Mouse (Mus musculus): ENCODE measurements at regions not wholly inside any gene's neighbourhood (a gene's known extent, or its start where the extent isn't known, plus 50 kb on each side); places are given as distances from the start of the nearest gene placed in this dataset.

DNA sequence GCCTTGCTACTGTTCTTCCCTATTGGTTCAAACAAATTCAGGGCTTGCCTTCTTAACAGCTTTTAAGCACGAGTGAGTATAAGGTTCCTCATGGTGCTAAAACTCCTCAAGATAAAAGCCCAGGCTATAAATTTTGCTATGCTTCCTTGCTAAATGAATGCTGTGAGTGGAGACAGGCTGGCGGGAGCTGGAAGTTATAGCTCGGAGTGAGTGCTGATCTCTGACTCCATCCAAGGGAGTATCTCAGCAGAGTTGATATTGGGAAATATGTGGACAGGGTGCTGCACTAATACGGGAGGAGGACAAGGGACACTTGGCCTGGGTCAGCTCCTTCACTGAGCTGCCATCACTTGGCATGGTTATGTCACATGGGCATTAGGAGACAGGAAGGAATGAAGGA is 123.5 kb upstream of the Pik3r1 start:
- no peaks in the 10 kb centered on the region for H3K36me3 ChIP-seq
- no peak for ATAC-seq (ENCODE audit: low FRiP score, low read depth)
- WGBS: 47% methylated on average over 4 of the region's 4 CpGs
- no peak overlapping the region for H3K4me2 ChIP-seq (replicated peaks)
- H3K9me3 ChIP-seq: no peaks in the 10 kb centered on the region
- H3K4me3 ChIP-seq: no peak overlapping the region
- H3K4me1 ChIP-seq: peaks cover 8% of the 10 kb centered on the region
- no peak overlapping the region for H3K9ac ChIP-seq
- no peak overlapping the region for H3K27ac ChIP-seq
- H3K27me3 ChIP-seq: no peaks in the 10 kb centered on the region

DNA sequence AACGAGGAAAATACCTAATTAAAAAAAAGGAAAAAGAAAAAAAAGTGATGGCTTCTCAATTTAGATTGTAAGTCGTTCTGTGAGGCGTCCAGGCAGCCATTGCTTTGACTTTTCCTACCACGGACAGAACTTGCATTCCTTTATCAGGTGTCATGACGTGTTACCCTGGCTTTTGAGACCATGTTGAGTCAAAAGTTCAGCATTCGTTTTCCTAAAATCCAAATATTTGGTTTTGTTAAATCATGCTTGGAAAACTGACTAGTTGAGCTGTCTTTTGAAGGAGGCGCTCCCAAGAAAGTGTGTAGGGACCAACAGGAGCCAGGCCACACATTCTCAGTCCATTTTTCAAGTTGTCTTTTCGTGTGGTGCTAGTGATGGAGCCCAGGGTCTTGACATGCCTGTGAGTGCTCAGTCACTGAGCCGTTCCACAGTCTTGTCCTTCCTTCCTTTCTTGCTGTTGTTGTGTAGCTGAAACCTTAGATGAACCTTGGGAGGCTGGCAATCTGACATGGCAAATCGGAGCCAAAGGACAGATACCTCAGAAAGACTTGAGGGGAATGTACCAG is 125.1 kb upstream of the Pik3r1 start:
- no peak overlapping the region for H3K4me2 ChIP-seq (replicated peaks)
- no peaks in the 10 kb centered on the region for H3K36me3 ChIP-seq
- no peak overlapping the region for H3K4me3 ChIP-seq
- 84% methylated on average over 10 of the region's 10 CpGs for WGBS
- ATAC-seq (ENCODE audit: low FRiP score, low read depth): no peak
- no peak overlapping the region for H3K27ac ChIP-seq
- no peaks in the 10 kb centered on the region for H3K9me3 ChIP-seq
- H3K9ac ChIP-seq: no peak overlapping the region
- peaks cover 5% of the 10 kb centered on the region; the same call in 1 of the 2 replicates for H3K4me1 ChIP-seq
- H3K27me3 ChIP-seq: no peaks in the 10 kb centered on the region

GRCm38 (mm10) chr13:101895161-101895560 is 127.1 kb upstream of the Pik3r1 start:
- Histone ChIP-seq H3K4me3 (no peak overlapping the region), H3K9ac (no peak overlapping the region), H3K27me3 (no peaks in the 10 kb centered on the region), H3K9me3 (no peaks in the 10 kb centered on the region), H3K4me2 (replicated peaks) (no peak overlapping the region), H3K4me1 (peaks cover 5% of the 10 kb centered on the region; the same call in 1 of the 2 replicates), H3K36me3 (no peaks in the 10 kb centered on the region), H3K27ac (no peak overlapping the region)
- no peak for ATAC-seq (ENCODE audit: low FRiP score, low read depth)
- 82% methylated on average over 7 of the region's 7 CpGs for whole genome bisulfite sequencing

DNA sequence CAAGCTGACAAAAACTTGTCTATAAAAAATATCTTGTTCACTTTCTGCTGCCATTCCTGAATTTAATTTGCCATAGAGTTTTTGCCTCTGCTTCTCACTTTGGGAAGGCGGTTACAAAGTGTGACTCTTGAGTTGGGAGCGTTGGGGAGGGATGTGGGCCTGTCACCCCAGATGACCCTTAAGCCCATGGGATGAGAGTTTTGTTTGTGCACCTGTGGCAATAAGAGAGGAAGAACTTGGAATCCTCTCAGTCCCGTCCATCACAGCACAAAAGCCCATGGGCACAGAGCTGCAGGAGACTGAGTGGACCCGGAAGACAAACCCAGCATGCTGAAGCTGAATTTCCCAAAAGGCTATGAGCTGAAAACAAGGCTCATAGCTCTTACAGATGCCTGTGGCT is 127.7 kb upstream of the Pik3r1 start:
- no peak for ATAC-seq (ENCODE audit: low FRiP score, low read depth)
- Histone ChIP-seq H3K36me3 (no peaks in the 10 kb centered on the region), H3K4me2 (replicated peaks) (no peak overlapping the region), H3K9ac (no peak overlapping the region), H3K27ac (no peak overlapping the region), H3K4me1 (peaks cover 5% of the 10 kb centered on the region; the same call in 1 of the 2 replicates), H3K4me3 (no peak overlapping the region), H3K27me3 (no peaks in the 10 kb centered on the region), H3K9me3 (no peaks in the 10 kb centered on the region)
- 72% methylated on average over 4 of the region's 4 CpGs for WGBS

- Histone ChIP-seq H3K36me3 (no peaks in the 10 kb centered on the region), H3K4me3 (no peak overlapping the region), H3K27ac (no peak overlapping the region), H3K9me3 (no peaks in the 10 kb centered on the region), H3K4me2 (replicated peaks) (no peak overlapping the region), H3K4me1 (peaks cover 8% of the 10 kb centered on the region; the same call in 1 of the 2 replicates), H3K9ac (no peak overlapping the region), H3K27me3 (peaks cover 2% of the 10 kb centered on the region; the same call in 1 of the 2 replicates)
- WGBS: 72% methylated on average over 4 of the region's 4 CpGs
- ATAC-seq (ENCODE audit: low FRiP score, low read depth): no peak
Observed at GRCm38 (mm10) chr13:101896946-101897345, 128.9 kb upstream of the Pik3r1 start.

- no peak for ATAC-seq (ENCODE audit: low FRiP score, low read depth)
- 20% methylated on average over 7 of the region's 7 CpGs for WGBS
- no peak overlapping the region for H3K4me3 ChIP-seq
- H3K9me3 ChIP-seq: no peaks in the 10 kb centered on the region
- no peak overlapping the region for H3K9ac ChIP-seq
- H3K27me3 ChIP-seq: peaks cover 7% of the 10 kb centered on the region
- H3K4me2 ChIP-seq (replicated peaks): no peak overlapping the region
- H3K4me1 ChIP-seq: peaks cover 18% of the 10 kb centered on the region
- H3K36me3 ChIP-seq: no peaks in the 10 kb centered on the region
- no peak overlapping the region for H3K27ac ChIP-seq
Observed at GRCm38 (mm10) chr13:101902213-101902612, 134.2 kb upstream of the Pik3r1 start.

DNA sequence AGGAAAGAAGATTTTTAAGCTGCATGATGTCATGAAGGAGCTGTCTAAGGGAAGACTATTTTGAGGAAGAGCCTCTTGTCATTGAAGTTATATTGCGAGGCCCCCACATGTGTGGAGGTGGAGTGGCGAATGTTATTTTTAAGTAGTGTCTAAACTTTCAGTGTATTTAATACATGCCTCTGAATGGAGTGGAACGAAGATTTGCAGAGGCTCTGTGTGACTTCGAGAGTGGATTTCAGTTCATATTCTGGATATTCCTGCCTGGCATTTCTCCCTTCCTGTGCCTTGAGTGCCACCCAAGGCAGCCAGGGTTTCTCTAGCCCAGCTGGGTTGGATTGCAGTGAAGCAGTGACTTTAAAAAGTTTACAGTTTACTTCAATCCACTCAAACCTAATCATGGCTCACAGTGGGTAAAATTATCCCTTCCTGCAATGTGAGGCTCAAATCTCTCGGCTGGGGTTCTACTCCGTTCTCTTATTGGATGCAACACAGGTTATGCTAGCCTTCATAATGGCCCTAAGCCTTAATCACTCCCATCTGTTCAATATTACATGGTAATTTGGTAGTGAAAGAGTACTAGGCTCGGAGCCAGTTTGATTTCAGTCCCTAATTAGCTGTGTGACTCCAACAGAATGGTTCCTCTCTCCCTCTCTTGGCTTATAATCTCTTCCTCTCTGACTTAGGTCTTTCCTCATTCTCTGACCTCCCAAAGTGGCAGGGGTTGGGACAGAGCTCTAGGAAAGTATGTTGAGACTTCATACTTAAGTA is 138.1 kb upstream of the Pik3r1 start:
- peak; percentile 89 for ATAC-seq (ENCODE audit: low FRiP score, low read depth)
- Histone ChIP-seq H3K9me3 (0 out of 2 replicates have a peak, but pooled peaks cover 2% of the 10 kb centered on the region), H3K4me2 (replicated peaks) (no peak overlapping the region), H3K4me3 (no peak overlapping the region), H3K9ac (no peak overlapping the region), H3K4me1 (peaks cover 18% of the 10 kb centered on the region), H3K27me3 (peaks cover 7% of the 10 kb centered on the region), H3K27ac (no peak overlapping the region), H3K36me3 (no peaks in the 10 kb centered on the region)
- 40% methylated on average over 7 of the region's 7 CpGs for WGBS

- Histone ChIP-seq H3K4me1 (peaks cover 12% of the 10 kb centered on the region), H3K36me3 (no peaks in the 10 kb centered on the region), H3K9me3 (0 out of 2 replicates have a peak, but pooled peaks cover 2% of the 10 kb centered on the region), H3K27me3 (no peaks in the 10 kb centered on the region), H3K9ac (no peak overlapping the region), H3K4me3 (no peak overlapping the region), H3K27ac (no peak overlapping the region), H3K4me2 (replicated peaks) (no peak overlapping the region)
- ATAC-seq (ENCODE audit: low FRiP score, low read depth): no peak
- 59% methylated on average over 5 of the region's 5 CpGs for WGBS
Observed at GRCm38 (mm10) chr13:101909026-101909425, 141.0 kb upstream of the Pik3r1 start.

- Histone ChIP-seq H3K4me1 (peaks cover 20% of the 10 kb centered on the region), H3K9me3 (0 out of 2 replicates have a peak, but pooled peaks cover 2% of the 10 kb centered on the region), H3K27me3 (no peaks in the 10 kb centered on the region), H3K36me3 (no peaks in the 10 kb centered on the region), H3K27ac (no peak overlapping the region), H3K4me3 (no peak overlapping the region), H3K4me2 (replicated peaks) (no peak overlapping the region), H3K9ac (no peak overlapping the region)
- 95% methylated on average over 5 of the region's 5 CpGs for WGBS
- ATAC-seq (ENCODE audit: low FRiP score, low read depth): no peak
Observed at GRCm38 (mm10) chr13:101910687-101911086, 142.7 kb upstream of the Pik3r1 start.

GRCm38 (mm10) chr13:101914132-101914531 is 146.1 kb upstream of the Pik3r1 start:
- peaks cover 5% of the 10 kb centered on the region; the same call in 1 of the 2 replicates for H3K27me3 ChIP-seq
- H3K4me2 ChIP-seq (replicated peaks): no peak overlapping the region
- ATAC-seq (ENCODE audit: low FRiP score, low read depth): no peak
- 87% methylated on average over 4 of the region's 4 CpGs for WGBS
- H3K4me1 ChIP-seq: peaks cover 24% of the 10 kb centered on the region
- 0 out of 2 replicates have a peak, but pooled peaks cover 2% of the 10 kb centered on the region for H3K9me3 ChIP-seq
- no peak overlapping the region for H3K4me3 ChIP-seq
- no peaks in the 10 kb centered on the region for H3K36me3 ChIP-seq
- no peak overlapping the region for H3K27ac ChIP-seq
- H3K9ac ChIP-seq: no peak overlapping the region

DNA sequence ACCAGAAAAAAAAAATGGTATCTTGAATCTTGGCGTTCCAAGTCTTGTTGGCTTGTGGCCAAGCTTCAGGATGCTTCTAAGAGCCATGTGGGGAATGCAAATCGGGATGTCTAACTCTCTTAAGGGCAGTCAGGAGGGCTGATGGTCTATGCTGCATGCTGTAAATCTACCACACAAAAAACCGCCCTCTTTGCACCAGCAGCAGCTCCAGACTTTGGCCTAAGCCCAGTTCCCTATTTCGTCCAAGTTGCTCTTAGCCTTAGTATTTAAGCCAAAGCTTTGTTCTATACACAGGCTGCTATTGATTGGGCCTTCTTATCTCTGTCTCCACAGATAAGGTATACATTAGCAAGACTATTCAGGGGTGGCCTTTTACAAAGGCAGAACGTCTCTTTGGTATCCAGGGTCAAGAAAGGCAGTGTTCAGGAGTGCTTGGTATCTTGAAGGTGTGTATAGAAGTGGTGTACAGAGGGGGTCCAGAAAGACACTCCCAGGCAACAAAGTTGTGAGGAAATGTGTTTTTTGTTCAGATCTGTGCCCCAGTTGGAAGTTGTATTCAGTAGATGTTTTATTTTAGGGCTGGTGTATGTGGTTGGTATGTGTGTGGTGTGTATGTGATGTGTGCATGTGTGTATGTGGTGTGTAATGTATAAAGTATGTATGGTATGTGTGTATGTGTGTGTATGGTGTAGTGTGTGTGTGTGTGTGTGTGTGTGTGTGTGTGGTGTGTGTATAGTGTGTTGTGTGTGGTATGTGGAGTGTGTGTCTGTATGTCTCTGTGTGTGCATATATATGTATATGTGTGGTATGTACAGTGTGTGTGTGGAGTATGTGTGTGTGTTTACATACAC is 146.9 kb upstream of the Pik3r1 start:
- no peaks in the 10 kb centered on the region for H3K36me3 ChIP-seq
- no peak overlapping the region for H3K4me2 ChIP-seq (replicated peaks)
- H3K9ac ChIP-seq: no peak overlapping the region
- peaks cover 8% of the 10 kb centered on the region; the same call in 1 of the 2 replicates for H3K27me3 ChIP-seq
- H3K4me1 ChIP-seq: peaks cover 24% of the 10 kb centered on the region
- 46% methylated on average over 5 of the region's 5 CpGs for WGBS
- 0 out of 2 replicates have a peak, but pooled peaks cover 2% of the 10 kb centered on the region for H3K9me3 ChIP-seq
- H3K27ac ChIP-seq: no peak overlapping the region
- H3K4me3 ChIP-seq: no peak overlapping the region
- ATAC-seq (ENCODE audit: low FRiP score, low read depth): no peak; the same call in 1 of the 2 replicates

DNA sequence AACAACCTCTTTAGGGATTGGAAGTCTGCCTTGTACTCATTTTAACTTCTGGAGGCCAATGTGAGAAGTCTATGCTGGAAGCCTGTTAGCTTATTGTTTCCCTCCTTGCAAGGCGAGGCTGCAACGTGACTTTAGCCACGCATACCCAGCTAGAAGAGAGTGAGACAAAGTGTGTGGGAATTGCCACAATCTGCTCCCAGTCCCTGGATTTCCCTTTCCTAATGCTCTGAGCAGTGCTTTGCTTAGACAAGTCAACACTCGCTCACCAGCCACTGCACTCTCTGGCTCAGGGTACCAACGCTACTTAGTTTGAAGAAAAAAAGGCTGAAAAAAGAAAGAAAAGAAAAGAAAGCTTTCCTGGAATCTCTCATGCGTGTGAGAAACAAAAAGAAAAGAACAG is 147.5 kb upstream of the Pik3r1 start:
- Histone ChIP-seq H3K27ac (no peak overlapping the region), H3K9me3 (no peaks in the 10 kb centered on the region)
- ATAC-seq (ENCODE audit: low FRiP score, low read depth): no peak

More for the DNA sequence above, 147.5 kb upstream of the Pik3r1 start:
- H3K4me3 ChIP-seq: no peak overlapping the region
- no peaks in the 10 kb centered on the region for H3K36me3 ChIP-seq
- WGBS: 71% methylated on average over 6 of the region's 6 CpGs
- H3K4me1 ChIP-seq: peaks cover 24% of the 10 kb centered on the region
- no peak overlapping the region for H3K4me2 ChIP-seq (replicated peaks)
- no peak overlapping the region for H3K9ac ChIP-seq
- peaks cover 11% of the 10 kb centered on the region; the same call in 1 of the 2 replicates for H3K27me3 ChIP-seq
